Mouse (Mus musculus) gastrocnemius, postnatal 10 days (tissue): Measurements from ENCODE around the gene Il12rb2. TPM values are rescaled to one million over a fixed set of nuclear protein-coding genes. Genes with fewer than 3 reads are reported as not detected.

ENCODE experiments used
- DNase-seq: peaks from one replicate; pipeline ENCODE4 v3.0.0; 2021; ENCODE audit warnings: mixed read lengths
- long read RNA-seq, 2 experiments: library from polyadenylated mRNA; stranded (forward); transcript quantifications; one replicate each; pipeline ENCODE4 v2.0.0; 2021
- total RNA-seq, 2 experiments: library from RNA; stranded (reverse); gene quantifications; 2 replicates each; pipeline ENCODE4 v1.2.3; 2021

The Il12rb2 gene
- under 1 TPM in 1 of 2 experiments, not detected in 1; 0.20 TPM for total RNA-seq
- long read RNA-seq, experiment 1: 0 reads
- long read RNA-seq, experiment 2: 0 reads

DNA sequence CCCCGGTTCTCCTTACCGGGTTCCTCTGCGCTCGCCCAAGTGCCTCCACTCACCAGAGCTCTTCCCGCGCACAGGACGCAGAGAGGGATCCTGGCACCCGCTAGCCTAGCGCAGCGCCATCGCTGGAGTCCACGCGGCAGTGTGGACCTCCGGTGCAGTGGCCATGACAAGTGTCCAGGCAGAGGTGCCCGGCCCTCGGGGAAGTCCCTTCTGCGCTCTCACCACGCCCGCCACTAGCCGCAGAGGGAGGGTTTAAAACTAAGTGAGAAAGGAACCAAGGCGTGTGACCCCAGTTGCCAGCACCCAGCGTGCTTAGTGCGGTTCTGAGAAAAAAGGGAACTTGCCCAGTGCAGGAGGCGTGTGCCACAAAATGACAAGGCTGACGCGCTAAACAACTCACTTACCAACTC lies at the start of gene Il12rb2:
Il12rb2 (minus strand) TSS at position 207 of the 410 bp plus-strand sequence.
- DNase-seq: peak; percentile 4

DNA sequence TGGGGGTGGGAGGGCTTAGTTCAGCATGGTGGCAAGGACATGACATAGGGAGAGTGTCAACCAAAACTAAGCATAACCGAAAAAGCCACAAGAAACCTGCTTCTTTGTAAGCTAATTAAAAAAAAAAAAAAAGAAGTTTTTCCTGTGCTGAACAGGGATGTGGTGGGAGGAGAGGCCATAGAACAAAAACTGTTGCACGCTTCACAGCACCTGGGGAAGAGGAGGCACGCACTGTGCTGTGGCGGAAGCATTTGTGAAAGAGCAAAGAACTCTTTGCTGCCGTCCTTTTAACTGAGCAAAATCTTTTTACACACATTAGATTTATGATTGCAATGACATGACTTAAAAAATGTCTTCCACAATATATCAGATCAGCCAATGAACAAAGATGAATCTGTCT lies 45.8 kb upstream of the Il12rb2 start:
- DNase-seq: no peak

DNA sequence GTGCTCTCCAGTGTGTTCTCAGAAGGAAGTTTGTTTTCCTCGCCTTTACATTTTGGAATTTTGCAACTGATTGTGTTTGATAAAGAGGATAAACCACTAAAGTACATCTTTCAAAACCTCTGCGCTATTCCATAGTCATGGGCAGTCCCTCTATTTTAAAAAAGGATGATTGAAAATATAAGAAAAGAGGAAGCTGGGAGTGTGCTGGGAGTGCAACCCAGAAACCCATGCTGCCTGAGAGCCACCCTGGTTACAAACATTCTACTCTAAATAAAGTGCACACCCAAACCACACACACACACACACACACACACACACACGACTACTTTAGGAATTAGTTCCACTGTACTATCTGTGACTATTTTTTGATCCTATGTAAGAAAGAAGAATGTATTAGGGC lies 40.6 kb upstream of the Il12rb2 start:
- no peak for DNase-seq

DNA sequence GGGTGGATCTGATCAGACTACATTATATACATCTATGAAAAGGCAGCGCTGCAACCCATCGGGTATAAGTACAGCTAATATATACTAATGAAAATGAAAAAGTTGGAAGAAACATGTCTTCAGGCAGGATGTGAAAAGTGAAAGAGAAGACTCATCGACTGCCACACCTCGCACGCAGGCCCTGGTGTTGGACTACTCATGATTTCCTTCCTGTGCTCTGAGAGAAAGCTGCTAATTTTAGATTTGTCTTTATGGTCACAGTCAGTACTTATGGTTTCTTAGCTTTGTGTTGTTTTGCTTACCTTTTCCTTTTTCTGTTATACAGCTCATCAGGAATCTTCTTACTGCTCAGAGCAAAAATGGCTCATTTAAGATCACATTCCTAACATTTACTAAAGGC lies 39.3 kb upstream of the Il12rb2 start:
- no peak for DNase-seq

DNA sequence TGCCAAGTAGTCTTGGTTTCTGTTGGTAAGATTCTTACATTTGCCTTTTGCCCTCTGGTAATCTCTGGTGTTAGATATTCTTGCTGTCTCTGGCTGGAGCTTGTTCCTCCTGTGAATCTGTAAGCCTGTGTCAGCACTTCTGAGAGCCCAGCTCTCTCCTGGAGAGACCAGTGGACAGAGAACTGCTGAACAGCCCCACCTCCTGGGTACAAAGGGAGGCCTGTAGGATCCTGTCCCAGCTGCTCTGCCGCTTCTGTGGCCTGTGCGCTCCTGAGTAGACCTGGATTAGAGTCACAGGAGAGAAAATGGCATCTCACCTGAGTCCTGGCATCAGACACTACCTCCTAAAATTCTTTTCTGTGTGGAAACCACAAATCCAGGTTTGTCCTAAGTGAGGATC lies 37.4 kb upstream of the Il12rb2 start:
- no peak for DNase-seq

DNA sequence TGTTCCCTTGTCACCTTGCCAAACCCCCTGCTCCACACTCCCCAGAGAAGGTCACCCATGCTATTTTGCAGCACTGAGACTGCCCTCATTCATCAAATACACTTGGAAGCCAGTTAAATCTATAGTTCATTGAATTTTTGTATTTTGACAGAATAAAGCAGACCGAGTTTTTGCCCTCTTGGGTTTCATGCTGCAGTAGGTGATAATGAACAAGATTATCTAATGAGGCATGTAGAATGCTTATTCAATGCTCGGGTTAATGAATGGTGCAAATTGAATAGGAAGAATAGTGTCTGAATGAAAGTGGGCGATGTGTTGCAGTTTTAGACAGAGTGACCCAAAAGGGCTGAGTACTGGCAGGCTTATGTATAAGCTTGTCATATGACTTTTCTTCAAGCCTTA lies 29.3 kb upstream of the Il12rb2 start:
- no peak for DNase-seq

DNA sequence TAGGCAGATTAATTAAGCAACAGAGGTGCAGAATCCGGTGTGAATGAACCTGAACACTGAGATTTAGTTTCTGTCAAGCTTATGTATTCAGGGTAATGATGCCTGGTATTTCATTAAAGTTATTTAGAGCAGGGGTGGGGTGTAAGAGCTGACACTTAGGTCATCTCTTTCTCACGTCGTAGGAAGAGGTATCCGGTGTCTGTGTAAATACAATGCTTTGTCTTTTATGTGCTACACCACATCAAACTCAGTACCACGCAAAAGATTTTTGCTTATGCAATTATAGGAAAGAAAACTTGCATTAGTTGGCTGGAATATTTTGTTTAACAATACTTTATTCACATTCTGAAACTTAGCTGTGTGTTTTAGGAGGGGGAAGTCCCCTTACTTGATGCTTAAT lies 23.6 kb upstream of the Il12rb2 start:
- no peak for DNase-seq

DNA sequence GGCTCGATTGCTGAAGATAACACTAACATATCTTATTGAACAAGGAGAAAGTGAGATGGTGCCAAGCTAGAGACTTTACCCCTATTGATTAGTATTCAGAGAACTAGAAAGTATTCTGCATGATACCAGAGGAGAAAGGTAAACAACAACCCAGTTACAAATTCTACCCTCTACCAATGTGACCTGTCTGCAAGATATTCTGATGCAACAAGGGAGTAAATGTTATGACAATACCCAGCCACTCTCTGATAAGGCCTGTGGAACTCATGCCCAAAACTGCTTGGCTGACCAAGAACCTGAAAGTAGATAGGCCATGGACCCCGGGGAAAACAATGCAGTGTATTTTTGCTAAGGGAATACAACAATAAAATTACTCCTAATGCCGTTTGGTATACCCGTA lies 10.2 kb downstream of the Il12rb2 start:
- no peak for DNase-seq

DNA sequence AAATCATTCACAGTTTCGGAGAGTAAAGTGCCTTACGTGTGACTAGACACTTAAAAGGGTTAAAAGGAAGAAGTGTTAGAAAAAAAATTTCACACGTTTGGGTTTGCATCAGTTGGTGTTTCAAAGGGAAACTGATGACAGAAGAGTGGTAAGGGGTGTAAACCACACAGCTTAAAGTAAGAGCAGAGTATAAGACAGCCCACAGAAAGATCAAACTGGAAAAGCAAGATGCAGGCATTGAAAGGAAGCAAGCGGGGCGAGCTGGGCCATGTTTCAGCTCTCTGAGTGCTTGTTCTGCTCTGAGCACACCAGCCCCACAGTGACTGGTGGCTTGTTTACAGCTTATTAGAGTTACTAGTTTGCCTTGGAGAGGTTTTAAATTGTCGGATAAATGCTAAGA lies 27.9 kb downstream of the Il12rb2 start:
- DNase-seq: no peak

DNA sequence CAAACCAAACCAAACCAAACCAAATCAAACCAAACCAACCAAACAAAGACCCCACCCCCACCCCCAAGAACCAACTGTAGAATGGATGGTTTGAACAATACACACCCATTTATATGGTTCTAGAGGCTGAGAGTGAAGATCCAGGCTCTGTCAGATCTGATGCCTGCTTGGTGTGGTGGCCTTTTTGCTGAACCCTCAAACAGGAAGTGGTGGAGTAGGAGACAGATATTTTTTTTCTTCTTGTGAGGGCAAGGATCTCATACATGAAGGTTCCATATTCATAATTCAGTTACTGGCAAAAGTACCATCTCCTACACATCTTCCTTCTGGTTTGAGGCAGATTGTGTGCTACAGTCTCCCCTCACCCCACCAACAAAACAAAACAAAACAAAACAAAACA lies 36.5 kb downstream of the Il12rb2 start:
- DNase-seq: no peak

DNA sequence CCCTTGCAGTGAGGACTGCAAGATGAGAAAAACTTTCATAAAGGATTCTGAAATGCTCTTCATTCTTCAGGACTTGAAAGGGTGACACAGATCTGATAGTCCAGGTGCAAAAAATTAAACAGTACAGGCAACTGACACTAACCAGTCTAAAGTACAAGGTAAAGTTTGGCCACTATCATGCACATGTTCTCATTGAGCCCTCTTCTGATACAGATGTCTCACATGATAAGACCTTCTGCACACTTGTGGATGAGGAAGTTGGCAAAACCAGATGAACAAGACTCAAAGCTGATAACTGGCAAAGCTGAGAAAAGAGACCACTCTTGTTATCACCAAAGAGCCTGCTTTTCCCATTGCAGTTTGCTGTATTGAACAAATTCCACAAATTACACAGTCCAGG lies 38.0 kb downstream of the Il12rb2 start:
- no peak for DNase-seq

DNA sequence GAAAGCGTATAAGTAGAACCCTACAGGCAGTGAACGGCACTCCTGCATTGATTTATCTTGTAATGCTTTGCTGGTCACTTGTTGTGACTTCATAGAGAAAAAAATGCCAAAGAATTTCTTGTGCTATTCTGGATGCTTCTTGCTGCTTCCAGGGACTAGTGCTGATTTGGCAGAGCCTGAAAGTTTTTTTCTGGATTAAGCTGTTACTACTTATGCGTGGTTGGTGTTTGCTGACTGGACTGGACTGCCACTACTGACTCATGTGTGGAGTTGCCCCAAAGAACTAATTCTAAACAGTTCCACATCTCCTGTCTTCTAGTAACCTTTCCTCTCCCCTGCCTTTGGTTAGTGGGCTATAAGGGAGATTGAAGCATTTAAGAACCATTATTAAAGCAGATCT lies 52.2 kb downstream of the Il12rb2 start:
- DNase-seq: no peak

DNA sequence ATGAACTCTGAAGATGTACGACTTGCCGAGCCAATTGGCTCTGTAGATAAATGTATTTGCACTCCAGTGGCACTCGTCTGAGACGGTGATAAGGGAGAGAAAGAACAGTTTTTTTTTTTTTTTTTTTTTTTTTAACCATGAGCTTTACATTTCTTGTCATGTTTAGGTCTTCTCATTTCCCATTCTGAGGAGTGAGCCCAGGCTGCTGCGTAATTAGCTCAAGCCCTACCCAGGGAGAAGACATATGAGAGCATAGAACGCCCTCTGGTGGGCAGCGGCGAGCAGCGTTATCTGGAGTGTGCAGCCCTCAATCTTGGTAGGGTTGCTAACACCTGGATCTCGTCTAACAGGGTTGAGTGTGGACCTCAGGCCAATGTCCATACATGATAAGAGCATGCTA lies 57.5 kb downstream of the Il12rb2 start:
- peak; percentile 75 for DNase-seq

DNA sequence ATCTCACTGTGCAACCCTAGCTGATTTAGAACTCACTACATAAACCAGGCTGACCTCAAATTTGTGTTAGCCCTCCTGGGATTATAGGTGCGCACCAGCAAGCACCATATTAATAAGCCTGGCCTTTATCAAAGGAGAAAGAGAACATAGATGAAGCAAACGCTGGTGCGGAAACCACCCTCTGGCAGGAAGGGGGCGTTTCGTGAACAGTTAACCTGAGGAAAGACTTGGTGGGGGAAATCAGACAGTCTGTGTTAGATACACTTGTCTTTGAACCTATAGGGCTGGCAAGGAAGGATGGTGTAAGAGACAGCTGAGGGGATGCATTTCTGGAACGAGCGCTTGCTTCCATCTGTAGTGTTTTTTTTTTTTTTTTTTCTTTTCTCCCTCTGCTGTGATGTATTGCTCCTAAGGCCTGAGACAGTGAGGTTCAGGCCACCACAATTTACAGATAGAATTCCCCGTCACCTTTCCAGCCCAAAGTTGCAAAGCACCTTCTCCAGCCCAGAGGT lies 58.1 kb downstream of the Il12rb2 start:
- no peak for DNase-seq

DNA sequence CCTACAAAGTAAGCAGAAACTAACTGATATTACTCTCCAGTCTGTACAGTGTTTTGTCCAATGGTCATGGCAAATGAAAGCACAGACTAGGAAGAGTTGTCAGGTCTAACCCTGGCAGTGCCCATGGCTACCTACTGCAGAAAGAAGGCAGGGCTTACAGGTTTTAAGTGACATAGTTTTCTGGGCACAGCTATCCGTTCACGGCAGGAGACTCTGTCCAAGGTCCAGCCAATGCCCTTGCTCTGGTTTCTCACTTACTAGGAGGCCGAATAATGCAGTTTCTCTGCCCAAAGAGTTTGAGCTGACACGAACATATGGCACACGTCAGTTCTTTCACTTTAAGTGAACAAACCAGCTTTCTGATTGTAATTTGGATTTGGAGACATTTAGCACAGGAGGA lies 58.9 kb downstream of the Il12rb2 start:
- no peak for DNase-seq

DNA sequence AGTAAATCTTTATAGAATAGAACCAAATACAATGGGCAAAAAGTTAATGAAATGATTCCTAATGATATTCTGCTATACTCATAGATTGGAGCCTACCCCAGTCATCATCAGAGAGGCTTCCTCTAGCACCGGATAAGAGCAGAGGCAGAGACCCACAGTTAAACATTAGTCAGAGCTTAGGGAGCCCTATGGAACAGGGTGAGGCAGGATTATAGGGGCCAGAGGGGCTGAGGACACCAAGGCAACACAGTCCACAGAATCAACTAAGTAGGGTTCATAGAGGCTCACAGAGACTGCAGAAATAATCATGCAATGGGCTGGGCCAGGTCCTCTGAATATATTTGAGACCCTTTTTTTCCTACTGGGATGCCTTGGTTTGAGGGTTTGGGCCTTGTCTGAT lies 61.3 kb downstream of the Il12rb2 start:
- no peak for DNase-seq

DNA sequence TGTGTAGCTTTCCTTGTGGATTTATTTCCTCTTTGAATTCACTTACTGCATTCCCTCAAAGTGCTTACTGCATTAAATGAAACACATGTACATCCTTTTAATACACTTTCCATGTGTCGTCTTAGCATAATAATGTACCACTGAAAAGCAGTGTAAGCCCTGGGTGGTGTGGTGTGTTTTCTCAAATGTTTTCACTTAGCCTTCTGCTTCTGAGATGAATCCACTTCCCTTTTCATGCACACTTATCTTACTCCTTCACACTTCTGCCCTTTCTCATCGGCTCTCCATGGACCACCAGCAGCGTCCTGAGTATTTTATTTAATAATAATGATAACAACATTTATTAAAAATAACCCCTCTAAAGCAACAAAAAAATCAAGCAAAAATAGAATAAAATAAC lies 66.2 kb downstream of the Il12rb2 start:
- no peak for DNase-seq

DNA sequence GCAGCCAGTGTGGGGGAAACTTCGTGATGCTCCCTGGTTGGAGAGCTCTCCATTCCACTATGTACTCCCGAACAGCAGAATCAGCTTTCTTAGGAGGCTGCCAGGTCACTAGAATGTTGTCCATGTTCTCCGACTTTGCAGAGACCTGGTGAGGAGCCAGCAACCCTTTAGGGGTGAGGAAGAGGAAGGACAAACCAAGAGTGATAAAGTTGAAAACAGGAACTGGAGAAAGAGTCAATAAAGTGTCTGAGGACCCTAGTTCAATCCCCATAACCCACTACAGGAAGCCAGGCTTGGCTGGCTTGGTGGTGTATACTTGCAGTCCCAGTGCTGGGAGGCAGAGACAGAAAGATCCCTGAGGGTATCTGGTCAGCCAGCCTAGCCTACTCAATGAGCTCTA lies 67.0 kb downstream of the Il12rb2 start:
- DNase-seq: no peak

DNA sequence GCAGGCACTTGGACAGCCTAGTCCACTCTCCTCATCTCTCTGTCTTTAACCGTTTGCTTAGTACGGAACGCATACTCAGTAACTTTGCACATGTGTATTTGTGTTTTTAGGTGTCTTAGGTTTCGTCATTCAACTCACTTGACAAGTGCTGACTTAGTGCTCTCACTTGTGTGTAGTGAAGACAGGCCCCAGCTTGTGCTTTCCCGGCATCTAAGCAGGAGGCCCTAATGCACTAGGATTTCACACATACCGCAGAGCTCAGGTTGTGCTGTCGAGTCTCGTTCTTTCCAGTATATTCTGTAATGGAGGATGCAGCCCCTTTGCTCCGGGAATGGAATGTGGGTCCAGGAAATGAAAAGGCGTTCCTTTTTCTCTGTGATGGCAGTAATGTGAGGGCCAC lies 72.8 kb downstream of the Il12rb2 start:
- DNase-seq: no peak

DNA sequence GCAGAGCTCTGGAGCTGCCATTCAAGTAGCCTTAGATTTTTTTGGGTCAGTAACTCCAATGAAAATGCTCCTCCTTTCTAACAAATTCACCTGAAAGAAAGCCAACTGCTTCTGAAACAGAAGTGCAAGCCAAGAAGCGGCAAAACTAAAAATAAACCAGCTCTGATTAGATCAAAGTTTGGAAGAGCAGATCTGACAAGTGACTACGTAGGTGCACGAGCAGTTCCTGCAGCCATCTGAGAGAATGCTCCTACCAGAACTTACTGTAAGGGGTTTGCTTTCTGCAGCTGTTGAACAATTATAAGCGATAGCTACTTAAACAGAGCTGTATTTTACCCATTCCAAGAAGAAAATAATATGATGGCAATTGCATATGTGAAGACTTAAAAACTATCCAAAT lies 73.5 kb downstream of the Il12rb2 start:
- no peak for DNase-seq

DNA sequence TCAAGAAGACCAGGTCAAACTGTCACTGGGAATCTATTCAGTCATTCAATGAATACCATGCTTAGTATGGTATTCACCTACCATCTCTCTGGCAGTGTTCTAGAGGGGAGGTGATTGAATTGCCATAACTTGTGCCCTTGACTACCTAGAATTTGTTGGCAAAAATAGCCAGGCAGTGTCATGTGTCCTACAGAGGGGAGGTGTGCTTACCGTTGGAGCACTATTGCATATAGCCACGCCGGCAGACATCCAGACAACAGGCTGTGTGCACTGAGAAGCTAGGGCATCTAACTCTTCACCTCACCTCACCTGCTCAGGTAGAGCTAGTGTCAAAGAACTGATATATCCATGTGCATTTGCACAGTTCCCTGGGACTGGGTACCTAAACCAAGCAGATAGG lies 74.8 kb downstream of the Il12rb2 start:
- no peak for DNase-seq

DNA sequence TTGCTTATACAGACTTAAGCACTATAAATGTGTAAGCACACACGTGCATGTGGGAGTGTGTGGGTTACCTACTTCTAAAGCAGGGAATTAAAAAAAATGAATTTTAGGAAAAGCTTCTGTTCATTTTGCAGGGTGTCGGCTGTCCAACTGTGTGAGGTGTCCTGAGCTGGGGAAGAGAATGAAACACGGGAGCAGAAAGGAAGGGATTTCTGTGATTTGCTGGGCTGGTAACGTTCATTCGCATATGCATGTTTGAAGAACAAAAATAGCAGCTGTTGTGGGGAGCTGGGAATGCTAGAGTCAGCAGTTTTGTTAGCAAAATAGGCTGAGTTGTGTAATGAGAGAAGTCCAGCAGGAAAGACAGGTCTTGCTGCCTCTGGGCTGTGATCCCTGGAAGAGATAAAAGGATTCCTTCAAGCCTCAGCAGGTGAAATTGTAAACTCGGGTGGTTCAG lies 75.3 kb downstream of the Il12rb2 start:
- no peak for DNase-seq

DNA sequence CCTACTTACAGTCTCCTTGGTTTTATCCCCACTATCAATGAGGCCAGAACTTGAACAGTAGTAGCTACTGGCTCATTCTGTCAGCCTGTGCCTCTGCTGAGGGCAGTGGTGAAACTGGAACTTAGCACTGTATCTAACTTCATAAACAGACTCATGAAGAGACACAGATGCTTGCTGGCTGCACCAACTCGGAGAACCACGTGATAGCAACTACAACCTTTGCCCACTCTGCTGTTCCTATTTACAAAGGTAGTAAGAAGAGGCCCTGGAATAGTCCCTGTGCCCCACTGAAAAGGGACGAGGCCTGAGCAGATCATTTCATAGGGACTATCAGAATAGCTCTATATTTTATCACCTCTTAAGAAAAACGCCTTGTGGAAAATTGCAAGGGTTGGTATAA lies 75.7 kb downstream of the Il12rb2 start:
- no peak for DNase-seq

DNA sequence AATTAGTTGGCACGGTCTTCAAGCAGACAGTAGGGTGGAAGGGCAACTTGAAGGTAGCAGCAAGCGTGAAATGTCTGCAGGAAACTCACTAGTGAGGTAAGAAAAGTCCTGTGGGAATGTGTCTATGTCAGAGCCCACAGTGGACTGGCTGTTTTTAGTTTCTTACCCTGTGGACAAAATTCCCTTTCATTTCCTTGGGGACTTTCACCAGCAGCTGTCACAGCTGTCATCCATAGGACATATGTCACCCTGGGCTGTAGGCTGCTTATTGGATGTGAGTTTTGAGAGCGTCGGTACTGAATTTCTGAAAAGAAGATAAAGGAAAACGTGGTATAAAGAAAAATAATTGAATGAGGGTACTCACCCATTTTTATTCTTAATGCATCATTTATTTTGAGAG lies 77.2 kb downstream of the Il12rb2 start:
- DNase-seq: no peak

DNA sequence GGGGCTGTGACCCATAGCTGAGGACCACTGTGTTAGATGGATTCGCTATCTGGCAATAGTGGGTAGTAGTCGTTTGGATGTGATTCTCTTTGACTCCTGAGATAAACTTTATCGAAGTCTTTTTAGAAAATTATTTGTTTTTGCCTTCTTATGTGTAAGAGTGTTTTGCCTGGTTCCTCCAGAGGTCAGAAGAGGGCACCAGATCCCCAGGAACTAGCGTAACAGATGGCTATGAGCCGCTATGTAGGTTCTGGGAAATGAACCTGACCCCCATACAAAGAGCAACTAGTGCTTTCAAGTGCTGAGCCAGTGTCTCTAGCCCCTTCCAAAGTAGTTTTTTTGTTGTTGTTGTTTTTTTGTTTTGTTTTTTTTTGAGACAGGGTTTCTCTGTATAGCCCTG lies 79.9 kb downstream of the Il12rb2 start:
- no peak for DNase-seq
